Mouse (Mus musculus) liver, adult 2 months (tissue): Measurements from ENCODE around the gene Ptprk.

Experiments
- CTCF ChIP-seq: fragments of 200-500 bp; IDR thresholded peaks from 2 replicates; pipeline ENCODE4 v1.5.1; 2011; ENCODE audit warnings: low read depth, low read length, control low read depth
- POLR2A ChIP-seq: fragments of 200-500 bp; IDR thresholded peaks from 2 replicates; pipeline ENCODE4 v1.6.1; 2011; ENCODE audit warnings: low read length, control low read depth; ENCODE audit not compliant: insufficient read depth; ENCODE audit errors: extremely low read depth

DNA sequence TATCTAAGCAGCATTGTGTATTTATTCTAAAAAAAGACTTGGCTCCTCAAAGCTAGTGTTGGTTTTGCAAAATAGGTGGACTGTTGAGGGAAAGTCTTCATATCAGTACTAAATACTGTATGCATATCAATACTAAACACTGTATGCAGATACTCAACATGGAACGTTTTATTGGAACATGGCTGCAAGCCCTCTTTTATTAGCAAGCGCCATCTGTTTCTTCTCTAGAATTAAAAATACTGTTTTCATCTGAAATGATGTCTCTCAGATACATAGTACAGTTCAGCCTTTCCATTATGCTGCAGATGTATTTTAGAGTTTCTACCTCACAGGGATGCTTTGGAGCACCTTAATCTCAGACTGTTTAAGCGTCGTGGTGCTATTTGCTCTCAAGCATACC, 49.3 kb downstream of the Ptprk start:
- TF ChIP-seq CTCF (no peak), POLR2A (no peak)
